Mouse (Mus musculus) forebrain, embryonic 10.5 days (tissue): ENCODE results near the gene Serpind1. TPM values are rescaled to one million over a fixed set of nuclear protein-coding genes. Genes with fewer than 3 reads are reported as not detected.

Experiments
- DNase-seq: peaks from one replicate; pipeline ENCODE4 v3.0.0-alpha.2; 2017; ENCODE audit warnings: low spot score; ENCODE audit errors: extremely low spot score
- H3K27ac ChIP-seq: fragments of 300-500 bp; sonication (generic); 2 replicates; pipeline ENCODE4 v1.5.1; 2016; ENCODE audit warnings: mild to moderate bottlenecking
- H3K27me3 ChIP-seq: fragments of 300-500 bp; sonication (generic); 2 replicates; pipeline ENCODE4 v1.6.1; 2016; ENCODE audit warnings: mild to moderate bottlenecking; ENCODE audit not compliant: poor library complexity, severe bottlenecking
- H3K36me3 ChIP-seq: fragments of 300-500 bp; sonication (generic); replicated peaks from 2 replicates; pipeline ENCODE4 v1.6.1; 2016; ENCODE audit warnings: mild to moderate bottlenecking, moderate library complexity
- H3K4me1 ChIP-seq: fragments of 300-500 bp; sonication (generic); 2 replicates; pipeline ENCODE4 v1.6.1; 2016
- H3K4me3 ChIP-seq: fragments of 300-500 bp; sonication (generic); 2 replicates; pipeline ENCODE4 v1.5.1; 2016; ENCODE audit warnings: mild to moderate bottlenecking, moderate library complexity
- H3K9me3 ChIP-seq: fragments of 300-500 bp; sonication (generic); 2 replicates; pipeline ENCODE4 v1.6.1; 2016; ENCODE audit warnings: mild to moderate bottlenecking, moderate library complexity
- WGBS: fragments of 180-500 bp; shearing (Covaris S2); methylation state at CpG from one replicate; pipeline ENCODE4 v1.1.7; 2016; 5-methylcytosine and 5-hydroxymethylcytosine counted together
- polyA plus RNA-seq: library from polyadenylated mRNA; unstranded; fragments of >200 nt; fragmentation: Nextera tagmentation; extraction: Ambion mirVana; gene quantifications from 2 replicates; pipeline ENCODE4 v1.2.1, GENCODE M21; 2016

Serpind1 gene
- polyA plus RNA-seq, 1 experiment from 2014 or later: 0.20 TPM

GRCm38 (mm10) chr16:17326064-17326463 lies 5.1 kb upstream of the Serpind1 start:
- WGBS: 84% methylated on average over 2 of the region's 2 CpGs
- peaks cover 44% of the 10 kb centered on the region for H3K36me3 ChIP-seq
- H3K4me3 ChIP-seq: no peak overlapping the region
- no peak overlapping the region for H3K27ac ChIP-seq
- no peak for DNase-seq
- H3K4me1 ChIP-seq: no peaks in the 10 kb centered on the region
- no peaks in the 10 kb centered on the region for H3K27me3 ChIP-seq
- no peaks in the 10 kb centered on the region for H3K9me3 ChIP-seq

- no peak for DNase-seq
- H3K36me3 ChIP-seq: peaks cover 13% of the 10 kb centered on the region
Observed at GRCm38 (mm10) chr16:17329848-17330570, 1.2 kb upstream of the Serpind1 start.

DNA sequence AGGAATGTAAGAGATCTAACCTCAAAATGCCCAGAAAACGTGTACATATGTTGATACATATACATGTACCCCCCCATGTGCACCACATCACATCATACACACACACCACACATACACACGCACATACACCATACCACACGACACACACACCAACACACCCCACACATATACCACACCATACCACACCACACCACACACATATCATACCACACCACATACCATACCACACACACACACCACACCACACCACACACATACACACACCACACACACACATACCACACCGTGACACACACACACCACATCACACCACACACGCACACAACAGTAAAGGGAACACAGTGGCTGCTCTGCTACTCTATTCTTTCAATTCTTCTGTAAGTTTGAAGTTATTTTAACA lies 684 bp downstream of the Serpind1 start:
- WGBS: 90% methylated on average over 5 of the region's 5 CpGs

More at GRCm38 (mm10) chr16:17329848-17330570, 1.2 kb upstream of the Serpind1 start:
- Histone ChIP-seq H3K4me1 (no peaks in the 10 kb centered on the region), H3K27ac (no peak overlapping the region), H3K9me3 (no peaks in the 10 kb centered on the region), H3K4me3 (no peak overlapping the region), H3K27me3 (no peaks in the 10 kb centered on the region)
- 86% methylated on average over 1 of the region's 1 CpGs for WGBS

GRCm38 (mm10) chr16:17334574-17334973 lies 3.4 kb downstream of the Serpind1 start:
- H3K27ac ChIP-seq: no peak overlapping the region
- H3K27me3 ChIP-seq: no peaks in the 10 kb centered on the region
- no peaks in the 10 kb centered on the region for H3K9me3 ChIP-seq
- peaks cover 10% of the 10 kb centered on the region for H3K36me3 ChIP-seq
- H3K4me3 ChIP-seq: no peak overlapping the region
- no peaks in the 10 kb centered on the region for H3K4me1 ChIP-seq
- DNase-seq: no peak

More for the DNA sequence above, 684 bp downstream of the Serpind1 start:
- no peak overlapping the region for H3K27ac ChIP-seq
- DNase-seq: no peak
- no peak overlapping the region for H3K4me3 ChIP-seq
- H3K27me3 ChIP-seq: no peaks in the 10 kb centered on the region
- H3K9me3 ChIP-seq: no peaks in the 10 kb centered on the region
- H3K36me3 ChIP-seq: peaks cover 9% of the 10 kb centered on the region
- no peaks in the 10 kb centered on the region for H3K4me1 ChIP-seq

DNA sequence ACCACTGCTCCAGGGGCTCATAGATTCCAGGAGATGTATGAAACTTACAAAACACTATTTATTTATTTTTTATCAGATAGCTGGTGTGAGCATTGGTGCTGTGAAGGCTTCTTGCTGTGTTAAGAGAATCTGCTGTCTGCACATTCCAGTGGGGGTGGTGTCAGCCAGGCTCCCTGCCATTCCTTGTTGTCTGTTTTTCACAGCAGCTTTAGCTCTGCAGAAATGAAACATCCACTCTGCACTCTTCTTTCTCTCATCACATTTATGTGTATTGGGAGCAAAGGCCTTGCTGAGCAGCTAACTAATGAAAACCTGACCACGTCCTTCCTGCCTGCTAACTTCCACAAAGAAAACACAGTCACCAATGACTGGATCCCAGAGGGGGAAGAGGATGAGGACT lies 4.9 kb downstream of the Serpind1 start:
- Histone ChIP-seq H3K9me3 (no peaks in the 10 kb centered on the region), H3K27ac (no peak overlapping the region), H3K4me1 (no peaks in the 10 kb centered on the region), H3K4me3 (no peak overlapping the region), H3K27me3 (no peaks in the 10 kb centered on the region), H3K36me3 (peaks cover 13% of the 10 kb centered on the region)
- no peak for DNase-seq
- 88% methylated on average over 1 of the region's 1 CpGs for WGBS

- WGBS: 92% methylated on average over 7 of the region's 7 CpGs
- Histone ChIP-seq H3K36me3 (peaks cover 22% of the 10 kb centered on the region), H3K27ac (no peak overlapping the region), H3K27me3 (no peaks in the 10 kb centered on the region), H3K4me3 (no peak overlapping the region), H3K4me1 (no peaks in the 10 kb centered on the region), H3K9me3 (no peaks in the 10 kb centered on the region)
- DNase-seq: no peak
Observed at GRCm38 (mm10) chr16:17339701-17340100, 8.5 kb downstream of the Serpind1 start.

DNA sequence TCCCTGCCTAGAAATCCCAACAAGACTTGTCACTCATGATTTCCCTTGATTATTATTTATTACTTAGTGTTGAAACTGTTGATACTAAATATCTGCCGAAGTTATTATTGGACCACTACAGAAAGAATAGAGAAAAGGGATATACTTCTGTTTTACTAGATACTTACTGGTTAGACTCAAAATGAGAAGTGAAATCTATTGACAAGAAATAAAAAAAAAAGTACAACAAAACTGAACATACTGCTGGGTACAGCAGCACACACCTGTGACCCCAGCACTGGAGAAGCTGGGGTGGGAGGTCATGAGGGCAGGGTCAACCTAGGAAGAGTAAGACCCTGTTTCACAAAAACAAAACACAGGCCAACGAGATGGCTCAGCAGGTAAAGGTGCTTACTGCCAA lies 9.5 kb downstream of the Serpind1 start:
- H3K9me3 ChIP-seq: no peaks in the 10 kb centered on the region
- H3K4me3 ChIP-seq: no peak overlapping the region
- no peaks in the 10 kb centered on the region for H3K27me3 ChIP-seq
- no peaks in the 10 kb centered on the region for H3K4me1 ChIP-seq
- no peak for DNase-seq
- H3K27ac ChIP-seq: no peak overlapping the region
- peaks cover 21% of the 10 kb centered on the region for H3K36me3 ChIP-seq
- 93% methylated on average over 2 of the region's 2 CpGs for WGBS

- H3K36me3 ChIP-seq: peaks cover 19% of the 10 kb centered on the region
- no peak for DNase-seq
- H3K4me3 ChIP-seq: no peak overlapping the region
- no peaks in the 10 kb centered on the region for H3K9me3 ChIP-seq
- 93% methylated on average over 4 of the region's 4 CpGs for WGBS
- H3K4me1 ChIP-seq: no peaks in the 10 kb centered on the region
- H3K27me3 ChIP-seq: no peaks in the 10 kb centered on the region
- H3K27ac ChIP-seq: no peak overlapping the region
Observed at GRCm38 (mm10) chr16:17341847-17342246, 10.7 kb downstream of the Serpind1 start.

DNA sequence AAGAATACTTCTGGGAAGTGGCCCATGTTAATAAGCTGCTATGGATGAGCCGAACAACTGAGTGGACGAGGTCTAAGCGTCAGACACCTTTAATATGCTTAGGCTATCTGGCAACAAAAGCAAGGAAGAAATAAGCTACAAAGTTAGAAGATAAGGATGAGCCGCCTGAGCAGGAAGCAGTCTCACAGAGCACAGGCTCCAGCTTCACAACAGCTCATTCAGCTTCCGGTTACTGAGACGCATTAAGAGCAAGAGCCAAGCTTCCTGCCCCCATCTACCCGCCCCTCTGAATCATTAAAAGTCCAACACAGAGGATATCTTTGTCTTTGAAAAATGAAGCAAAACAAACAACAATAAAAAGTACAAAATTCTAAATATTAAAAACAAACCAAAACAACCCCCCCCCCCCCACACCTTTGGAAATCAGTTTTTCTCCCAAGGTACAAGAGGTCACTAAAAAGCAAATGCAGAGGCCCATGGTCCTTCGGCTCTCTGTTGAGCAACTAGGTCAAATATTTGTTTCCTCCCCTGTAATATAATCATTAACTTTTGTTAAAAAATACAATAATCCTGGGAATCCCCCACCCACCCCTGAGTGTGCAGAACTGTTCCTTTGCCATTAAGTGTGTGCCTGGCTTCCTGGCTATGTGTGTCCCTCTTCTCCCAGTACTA lies 14.1 kb downstream of the Serpind1 start:
- DNase-seq: no peak
- Histone ChIP-seq H3K4me1 (no peaks in the 10 kb centered on the region), H3K27me3 (no peaks in the 10 kb centered on the region), H3K36me3 (peaks cover 32% of the 10 kb centered on the region), H3K27ac (no peak overlapping the region), H3K9me3 (no peaks in the 10 kb centered on the region), H3K4me3 (no peak overlapping the region)
- WGBS: 86% methylated on average over 8 of the region's 8 CpGs

DNA sequence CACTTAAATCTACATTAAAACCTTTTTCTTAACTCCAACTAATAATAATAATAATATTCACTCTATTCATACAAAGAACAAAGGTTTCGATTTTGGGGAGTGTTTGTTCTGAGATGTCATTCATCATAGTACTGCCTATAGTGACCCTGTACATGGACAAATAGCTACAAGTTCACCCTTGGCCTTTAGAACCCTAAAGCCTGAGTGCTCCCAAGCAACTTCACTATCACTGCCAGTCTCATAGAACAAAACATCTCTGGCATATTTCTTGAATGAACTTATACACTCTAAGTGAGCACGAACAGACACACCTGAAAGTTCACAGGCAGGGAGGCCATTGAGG lies 14.6 kb downstream of the Serpind1 start:
- Histone ChIP-seq H3K4me3 (no peak overlapping the region), H3K27ac (no peak overlapping the region), H3K4me1 (no peaks in the 10 kb centered on the region), H3K9me3 (no peaks in the 10 kb centered on the region), H3K36me3 (peaks cover 37% of the 10 kb centered on the region), H3K27me3 (no peaks in the 10 kb centered on the region)
- no peak for DNase-seq
- 89% methylated on average over 2 of the region's 2 CpGs for WGBS

DNA sequence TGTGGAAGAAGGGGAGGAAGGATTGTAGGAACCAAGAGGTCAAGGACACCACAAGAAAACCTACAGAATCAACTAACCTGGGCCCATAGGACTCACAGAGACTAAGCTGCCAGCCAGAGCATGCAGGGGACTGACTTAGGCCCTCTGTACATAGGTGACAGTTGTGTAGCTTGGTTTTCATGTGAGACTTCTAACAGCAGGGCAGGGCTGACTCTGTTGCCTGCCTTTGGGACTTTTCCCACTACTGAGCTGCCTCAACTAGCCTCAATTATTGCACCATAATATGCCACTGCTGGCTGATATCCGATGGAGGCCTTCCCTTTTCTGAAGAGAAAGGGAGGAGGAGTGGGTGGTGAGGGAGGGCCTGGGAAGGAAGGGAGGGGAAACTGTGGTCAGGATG lies 15.6 kb downstream of the Serpind1 start:
- no peaks in the 10 kb centered on the region for H3K4me1 ChIP-seq
- DNase-seq: no peak
- H3K9me3 ChIP-seq: no peaks in the 10 kb centered on the region
- WGBS: 100% methylated on average over 1 of the region's 1 CpGs
- H3K36me3 ChIP-seq: peaks cover 47% of the 10 kb centered on the region
- H3K27me3 ChIP-seq: no peaks in the 10 kb centered on the region
- no peak overlapping the region for H3K4me3 ChIP-seq
- H3K27ac ChIP-seq: no peak overlapping the region

DNA sequence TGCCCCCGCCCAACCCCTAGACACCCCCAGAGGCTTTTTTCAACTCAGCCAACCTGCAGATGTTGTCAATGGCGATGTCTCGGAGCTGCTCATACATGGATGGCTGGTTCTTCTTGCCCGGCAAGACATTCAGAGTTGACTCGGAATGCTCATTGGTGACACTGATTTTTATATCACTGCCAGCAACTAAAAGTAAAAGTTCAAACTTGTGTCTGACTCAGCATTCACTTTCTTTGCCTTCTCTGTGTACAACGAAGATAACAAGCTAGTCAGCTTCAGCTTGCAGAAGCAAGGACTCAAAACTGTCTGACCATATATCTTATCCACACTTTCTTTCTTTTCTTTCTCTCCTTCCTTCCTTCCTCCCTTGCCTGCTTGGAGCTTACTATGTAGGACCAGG lies 24.9 kb downstream of the Serpind1 start:
- Histone ChIP-seq H3K4me1 (no peaks in the 10 kb centered on the region), H3K36me3 (peaks cover 59% of the 10 kb centered on the region), H3K4me3 (no peak overlapping the region), H3K27me3 (no peaks in the 10 kb centered on the region), H3K27ac (no peak overlapping the region), H3K9me3 (no peaks in the 10 kb centered on the region)
- no peak for DNase-seq
- 94% methylated on average over 6 of the region's 6 CpGs for WGBS

DNA sequence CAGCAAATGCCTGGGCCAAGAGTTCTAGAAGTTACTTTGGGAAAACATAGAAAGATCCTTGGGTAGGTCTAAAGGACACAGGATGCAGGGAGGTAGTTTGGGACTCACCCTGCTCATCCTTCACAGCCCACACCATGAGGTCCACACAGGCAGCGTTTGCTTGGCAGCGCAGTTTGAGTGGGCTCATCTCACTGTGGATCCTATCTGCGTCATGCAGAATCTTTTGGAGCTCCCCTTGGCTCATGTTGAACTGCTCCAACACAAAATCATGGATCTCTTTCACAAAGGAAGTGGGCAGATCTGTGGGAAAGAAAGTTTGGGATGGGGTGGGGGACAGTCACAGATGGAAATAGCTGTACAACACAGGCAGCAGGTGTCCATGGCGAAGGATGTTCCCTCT lies 27.6 kb downstream of the Serpind1 start:
- H3K9me3 ChIP-seq: no peaks in the 10 kb centered on the region
- 95% methylated on average over 4 of the region's 4 CpGs for WGBS
- H3K4me3 ChIP-seq: no peak overlapping the region
- H3K27ac ChIP-seq: no peak overlapping the region
- peaks cover 51% of the 10 kb centered on the region for H3K36me3 ChIP-seq
- no peaks in the 10 kb centered on the region for H3K27me3 ChIP-seq
- H3K4me1 ChIP-seq: no peaks in the 10 kb centered on the region
- DNase-seq: no peak
